Mouse (Mus musculus) gastrocnemius, postnatal 10 days (tissue): ENCODE measurements around the gene Rflnb. TPM values are rescaled to one million over a fixed set of nuclear protein-coding genes. Genes with fewer than 3 reads are reported as not detected.

Source experiments
- DNase-seq: peaks from one replicate; pipeline ENCODE4 v3.0.0; 2021; ENCODE audit warnings: mixed read lengths
- total RNA-seq, 2 experiments: library from RNA; stranded (reverse); gene quantifications; 2 replicates each; pipeline ENCODE4 v1.2.3; 2021

Rflnb gene
- total RNA-seq, 2 experiments from 2014 or later: 58.8 to 66.8 TPM

- no peak for DNase-seq
These were observed 36.4 kb downstream of the Rflnb start for GRCm38 (mm10) chr11:75990965-75991835.

GRCm38 (mm10) chr11:75985948-75986347 lies 41.6 kb downstream of the Rflnb start:
- no peak for DNase-seq

GRCm38 (mm10) chr11:75984581-75984980 lies 43.0 kb downstream of the Rflnb start:
- no peak for DNase-seq

GRCm38 (mm10) chr11:75983194-75983593 lies 44.4 kb downstream of the Rflnb start:
- no peak for DNase-seq

- DNase-seq: no peak
These were observed 47.2 kb downstream of the Rflnb start for GRCm38 (mm10) chr11:75980413-75980812.

- DNase-seq: no peak
These were observed 49.5 kb downstream of the Rflnb start for GRCm38 (mm10) chr11:75978051-75978450.

- no peak for DNase-seq
These were observed 50.8 kb downstream of the Rflnb start for GRCm38 (mm10) chr11:75976748-75977147.

GRCm38 (mm10) chr11:75973988-75974387 lies 53.6 kb downstream of the Rflnb start:
- no peak for DNase-seq

- no peak for DNase-seq
These were observed 54.5 kb downstream of the Rflnb start for GRCm38 (mm10) chr11:75972916-75973567.

GRCm38 (mm10) chr11:75972188-75972587 lies 55.4 kb downstream of the Rflnb start:
- no peak for DNase-seq

- no peak for DNase-seq
These were observed 57.0 kb downstream of the Rflnb start for GRCm38 (mm10) chr11:75970629-75971028.

Other genes starting within 250 kb of the Rflnb start
- gene Doc2b, start 231.7 kb downstream of the Rflnb start, total RNA-seq: 1 to 10 TPM; 1.0 TPM
- 1 to 10 TPM; 4.4 to 5.3 TPM for gene Rph3al, start 89.4 kb downstream of the Rflnb start, total RNA-seq
- gene 1700016K19Rik, start 27.9 kb downstream of the Rflnb start, total RNA-seq: not detected
- 10 to 100 TPM; 27.3 TPM for gene Vps53, start 151.9 kb upstream of the Rflnb start, total RNA-seq
- 1 to 10 TPM; 5.5 to 6.5 TPM for gene Fam57a, start 151.9 kb upstream of the Rflnb start, total RNA-seq
- gene Dbil5, start 189.8 kb upstream of the Rflnb start, total RNA-seq: not detected
- gene Gemin4, start 189.9 kb upstream of the Rflnb start, total RNA-seq: 1 to 10 TPM; 3.0 to 5.0 TPM
- gene Mrm3, start 215.9 kb upstream of the Rflnb start, total RNA-seq: 10 to 100 TPM; 12.8 to 13.2 TPM
- 10 to 100 TPM; 34.3 to 46.2 TPM for gene Glod4, start 215.9 kb upstream of the Rflnb start, total RNA-seq